Mouse (Mus musculus): ENCODE data around the gene Fate1. TPM values are rescaled to one million over a fixed set of nuclear protein-coding genes. Genes with fewer than 3 reads are reported as not detected.

The Fate1 gene
- total RNA-seq, 2 experiments from 2014 or later, result not detected

Other genes with a start within 250 kb of the Fate1 start
- 10 to 100 TPM; 41.1 to 44.5 TPM for gene Vma21, start 157.1 kb upstream of the Fate1 start, total RNA-seq (2021)
- gene Gm1141, start 52.0 kb upstream of the Fate1 start, total RNA-seq (2021), result under 1 TPM; 0.36 to 0.38 TPM
- gene Prrg3, start 10.4 kb upstream of the Fate1 start, total RNA-seq (2021), result 10 to 100 TPM; 15.4 to 18.6 TPM
- gene Cnga2, start 18.9 kb downstream of the Fate1 start, total RNA-seq (2021), result not detected
- gene Magea4, start 249.0 kb downstream of the Fate1 start, total RNA-seq (2021), result not detected

All from adrenal gland, adult 18-20 months (tissue).